Mouse (Mus musculus) forebrain, embryonic 11.5 days (tissue): Measurements from ENCODE around the gene Urgcp. TPM values are rescaled to one million over a fixed set of nuclear protein-coding genes. Genes with fewer than 3 reads are reported as not detected.

Experiments
- ATAC-seq: fragments of 200-750 bp; cut with Nextera tagmentation; replicated peaks from 2 replicates; pipeline ENCODE4 v1.8.0; 2017; ENCODE audit warnings: moderate TSS enrichment; ENCODE audit not compliant: low FRiP score
- DNase-seq: peaks from one replicate; pipeline ENCODE4 v3.0.0-alpha.2; 2017; ENCODE audit warnings: low spot score
- H3K27ac ChIP-seq: fragments of 300-500 bp; sonication (generic); 2 replicates; pipeline ENCODE4 v1.5.1; 2014; ENCODE audit warnings: low read depth, low read length
- H3K27me3 ChIP-seq: fragments of 300-500 bp; sonication (generic); 2 replicates; pipeline ENCODE4 v1.6.1; 2014; ENCODE audit warnings: mild to moderate bottlenecking, low read length, mixed read lengths; ENCODE audit not compliant: control insufficient read depth, insufficient read depth
- H3K36me3 ChIP-seq: fragments of 300-500 bp; sonication (generic); 2 replicates; pipeline ENCODE4 v1.6.1; 2014; ENCODE audit warnings: mild to moderate bottlenecking, low read length, moderate library complexity, mixed read lengths; ENCODE audit not compliant: control insufficient read depth, insufficient read depth
- H3K4me1 ChIP-seq: fragments of 300-500 bp; sonication (generic); replicated peaks from 2 replicates; pipeline ENCODE4 v1.6.1; 2014; ENCODE audit warnings: low read length, mixed read lengths; ENCODE audit not compliant: control insufficient read depth, insufficient read depth
- H3K4me2 ChIP-seq: fragments of 300-500 bp; sonication (generic); 2 replicates; pipeline ENCODE4 v1.6.1; 2014; ENCODE audit warnings: low read depth, mild to moderate bottlenecking, low read length, moderate library complexity, mixed read lengths; ENCODE audit not compliant: severe bottlenecking
- H3K4me3 ChIP-seq: fragments of 300-500 bp; sonication (generic); 2 replicates; pipeline ENCODE4 v1.5.1; 2014; ENCODE audit warnings: low read depth, low read length
- H3K9ac ChIP-seq: fragments of 300-500 bp; sonication (generic); 2 replicates; pipeline ENCODE4 v1.6.1; 2014; ENCODE audit warnings: low read length
- H3K9me3 ChIP-seq: fragments of 300-500 bp; sonication (generic); 2 replicates; pipeline ENCODE4 v1.6.1; 2016; ENCODE audit warnings: low read length, mixed read lengths; ENCODE audit not compliant: control insufficient read depth
- WGBS: fragments of 180-500 bp; shearing (Covaris S2); extraction: QIAGEN DNeasy Blood & Tissue Kit; methylation state at CpG from one replicate; pipeline ENCODE4 v1.1.7; 2014; 5-methylcytosine and 5-hydroxymethylcytosine counted together
- polyA plus RNA-seq: library from polyadenylated mRNA; unstranded; fragments of >200 nt; fragmentation: Nextera tagmentation; extraction: Ambion mirVana; gene quantifications from 2 replicates; pipeline ENCODE4 v1.2.1, GENCODE M21; 2014

Urgcp gene
- polyA plus RNA-seq, 1 experiment from 2014 or later: 20.1 TPM

GRCm38 (mm10) chr11:5715630-5716105 is 46.5 kb downstream of the Urgcp start, which contains the start of gene Mrps24:
TSS of gene Mrps24 (minus strand) at chr11:5715680.
- no peak for ATAC-seq
- no peak within 1 kb of the TSS for H3K27ac ChIP-seq
- no peaks in the 10 kb centered on the region for H3K27me3 ChIP-seq
- WGBS: 86% methylated on average over 14 of the region's 14 CpGs
- H3K36me3 ChIP-seq: peaks cover 3% of the 10 kb centered on the region
- H3K4me2 ChIP-seq: no peak within 1 kb of the TSS
- no peak for DNase-seq
- no peaks in the 10 kb centered on the region for H3K4me1 ChIP-seq
- H3K9ac ChIP-seq: no peak within 1 kb of the TSS
- H3K4me3 ChIP-seq: no peak within 1 kb of the TSS
- no peaks in the 10 kb centered on the region for H3K9me3 ChIP-seq

GRCm38 (mm10) chr11:5715179-5715578 is 47.0 kb downstream of the Urgcp start:
- H3K9me3 ChIP-seq: no peaks in the 10 kb centered on the region

GRCm38 (mm10) chr11:5707530-5708353 is 54.4 kb downstream of the Urgcp start:
- Histone ChIP-seq H3K9me3 (no peaks in the 10 kb centered on the region), H3K36me3 (peaks cover 5% of the 10 kb centered on the region; the same call in 1 of the 2 replicates), H3K27me3 (no peaks in the 10 kb centered on the region), H3K9ac (peak overlapping the region; percentile 94), H3K4me2 (peak overlapping the region; percentile 88), H3K4me3 (peak overlapping the region; percentile 97), H3K4me1 (peaks cover 3% of the 10 kb centered on the region; the same call in 1 of the 2 replicates), H3K27ac (no peak overlapping the region)
- 22% methylated on average over 48 of the region's 50 CpGs for WGBS
- DNase-seq (peak; percentile 96), ATAC-seq (peak; percentile 97)

More at GRCm38 (mm10) chr11:5715179-5715578, 47.0 kb downstream of the Urgcp start:
- H3K9ac ChIP-seq: no peak overlapping the region
- no peaks in the 10 kb centered on the region for H3K27me3 ChIP-seq
- no peak overlapping the region for H3K4me2 ChIP-seq
- no peak for ATAC-seq
- no peak overlapping the region for H3K27ac ChIP-seq
- H3K4me1 ChIP-seq: no peaks in the 10 kb centered on the region
- H3K36me3 ChIP-seq: peaks cover 3% of the 10 kb centered on the region
- no peak overlapping the region for H3K4me3 ChIP-seq
- DNase-seq: no peak
- 93% methylated on average over 9 of the region's 9 CpGs for WGBS

DNA sequence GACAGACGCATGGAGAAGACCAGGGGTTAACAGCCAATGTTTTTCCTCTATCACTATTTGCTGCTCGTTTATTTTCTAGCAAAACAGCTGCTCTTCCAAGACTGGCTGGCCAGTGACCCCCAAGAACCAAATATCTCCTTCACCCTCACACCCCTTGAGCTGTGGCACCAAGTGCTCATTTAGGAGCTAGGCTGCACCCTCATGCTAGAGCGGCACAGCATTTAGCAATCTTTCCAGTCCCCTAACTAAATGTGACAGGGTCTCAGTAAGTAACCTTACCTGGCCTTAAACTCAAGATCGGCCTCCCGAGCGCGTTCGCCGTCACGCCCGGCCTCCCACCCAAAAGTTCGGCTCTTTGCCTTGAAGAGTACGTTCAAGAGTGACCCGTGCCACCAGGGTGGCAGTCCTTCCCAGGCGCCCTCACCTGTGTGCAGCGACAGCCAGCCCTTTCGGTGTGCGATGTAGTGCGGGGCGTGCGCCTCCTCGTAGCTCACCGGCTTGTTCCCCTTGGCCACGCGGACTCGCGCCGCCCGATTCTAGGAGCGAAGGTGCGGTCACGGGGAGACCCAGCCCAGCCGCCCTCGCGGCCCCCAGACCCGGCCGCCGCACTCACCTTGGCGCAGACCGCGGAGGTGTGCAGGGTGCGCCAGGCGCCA is 55.2 kb downstream of the Urgcp start:
- peak overlapping the region; percentile 88 for H3K4me2 ChIP-seq
- DNase-seq (no peak), ATAC-seq (peak; percentile 76)
- H3K9me3 ChIP-seq: no peaks in the 10 kb centered on the region
- no peaks in the 10 kb centered on the region for H3K27me3 ChIP-seq
- H3K36me3 ChIP-seq: peaks cover 5% of the 10 kb centered on the region; the same call in 1 of the 2 replicates
- H3K27ac ChIP-seq: no peak overlapping the region
- H3K9ac ChIP-seq: peak overlapping the region; percentile 94
- H3K4me1 ChIP-seq: peaks cover 3% of the 10 kb centered on the region; the same call in 1 of the 2 replicates
- peak overlapping the region; percentile 97 for H3K4me3 ChIP-seq
- WGBS: 2% methylated on average over 43 of the region's 43 CpGs

DNA sequence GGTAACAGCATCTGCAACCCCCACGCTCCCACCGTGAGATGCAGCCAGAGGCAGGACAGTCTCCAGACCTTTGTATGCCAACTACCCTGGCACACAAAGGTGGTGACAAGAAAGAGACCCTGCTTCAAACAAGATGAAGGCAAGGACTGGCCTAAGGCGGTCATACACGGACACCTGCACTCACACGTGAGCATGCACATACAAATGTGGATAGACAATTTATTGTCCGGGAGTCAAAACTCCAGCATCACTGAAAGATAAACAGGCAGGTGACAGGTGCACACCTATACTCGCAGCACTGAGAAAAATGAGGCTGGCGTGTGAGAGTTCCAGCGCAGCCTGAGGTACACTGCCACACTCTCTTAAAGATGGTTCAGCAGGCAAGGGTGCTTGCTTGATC is 56.2 kb downstream of the Urgcp start:
- Histone ChIP-seq H3K4me3 (no peak overlapping the region), H3K9ac (no peak overlapping the region), H3K27me3 (no peaks in the 10 kb centered on the region), H3K4me1 (peaks cover 3% of the 10 kb centered on the region; the same call in 1 of the 2 replicates), H3K36me3 (peaks cover 5% of the 10 kb centered on the region; the same call in 1 of the 2 replicates), H3K9me3 (no peaks in the 10 kb centered on the region), H3K27ac (no peak overlapping the region), H3K4me2 (no peak overlapping the region)
- DNase-seq: no peak
- ATAC-seq: no peak
- WGBS: 93% methylated on average over 9 of the region's 9 CpGs

DNA sequence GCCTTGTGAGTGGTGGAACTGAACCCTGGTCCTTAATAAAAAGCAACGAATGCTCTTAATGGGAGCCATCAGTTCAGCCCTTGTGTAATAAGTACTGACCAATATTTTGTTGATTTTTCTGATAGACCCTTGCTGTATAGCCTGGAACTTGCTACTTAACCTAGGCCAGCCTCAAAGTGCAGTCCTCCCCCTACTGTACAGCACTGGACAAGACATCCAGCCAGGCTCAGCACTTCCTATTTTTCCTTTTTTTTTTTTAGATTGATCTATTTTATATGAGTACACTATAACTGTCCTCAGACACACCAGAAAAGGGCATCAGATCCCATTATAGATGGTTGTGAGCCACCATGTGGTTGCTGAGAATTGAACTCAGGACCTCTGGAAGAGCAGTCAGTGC is 58.8 kb downstream of the Urgcp start:
- no peak for DNase-seq

DNA sequence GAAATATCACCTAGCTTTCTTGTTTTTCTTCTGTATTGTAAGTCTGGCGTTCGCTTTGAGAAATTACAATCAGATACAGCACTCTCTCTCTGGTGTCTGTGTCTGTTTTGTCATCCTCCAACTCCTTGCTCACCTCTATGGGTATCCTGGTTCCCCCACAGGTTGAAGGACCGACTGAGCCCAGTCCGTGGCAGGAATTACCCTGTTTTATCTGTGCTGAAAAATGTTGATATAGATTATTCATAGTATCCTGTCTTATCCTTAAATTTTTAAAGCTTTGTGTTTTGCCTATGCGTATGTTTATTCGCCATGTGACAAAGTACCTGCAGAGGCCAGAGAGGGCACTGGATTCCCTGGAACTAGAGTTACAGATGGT is 59.2 kb downstream of the Urgcp start:
- 85% methylated on average over 6 of the region's 6 CpGs for WGBS
- ATAC-seq (no peak), DNase-seq (no peak)
- Histone ChIP-seq H3K27me3 (no peaks in the 10 kb centered on the region), H3K4me1 (peaks cover 3% of the 10 kb centered on the region; the same call in 1 of the 2 replicates), H3K4me3 (no peak overlapping the region), H3K4me2 (no peak overlapping the region), H3K9ac (no peak overlapping the region), H3K9me3 (no peaks in the 10 kb centered on the region), H3K36me3 (peaks cover 5% of the 10 kb centered on the region; the same call in 1 of the 2 replicates), H3K27ac (no peak overlapping the region)

More for the DNA sequence above, 58.8 kb downstream of the Urgcp start:
- Histone ChIP-seq H3K27ac (no peak overlapping the region), H3K36me3 (peaks cover 5% of the 10 kb centered on the region; the same call in 1 of the 2 replicates), H3K4me2 (no peak overlapping the region), H3K4me3 (no peak overlapping the region), H3K27me3 (no peaks in the 10 kb centered on the region), H3K4me1 (peaks cover 3% of the 10 kb centered on the region; the same call in 1 of the 2 replicates), H3K9me3 (no peaks in the 10 kb centered on the region), H3K9ac (no peak overlapping the region)
- no peak for ATAC-seq
- WGBS: 94% methylated on average over 1 of the region's 1 CpGs

DNA sequence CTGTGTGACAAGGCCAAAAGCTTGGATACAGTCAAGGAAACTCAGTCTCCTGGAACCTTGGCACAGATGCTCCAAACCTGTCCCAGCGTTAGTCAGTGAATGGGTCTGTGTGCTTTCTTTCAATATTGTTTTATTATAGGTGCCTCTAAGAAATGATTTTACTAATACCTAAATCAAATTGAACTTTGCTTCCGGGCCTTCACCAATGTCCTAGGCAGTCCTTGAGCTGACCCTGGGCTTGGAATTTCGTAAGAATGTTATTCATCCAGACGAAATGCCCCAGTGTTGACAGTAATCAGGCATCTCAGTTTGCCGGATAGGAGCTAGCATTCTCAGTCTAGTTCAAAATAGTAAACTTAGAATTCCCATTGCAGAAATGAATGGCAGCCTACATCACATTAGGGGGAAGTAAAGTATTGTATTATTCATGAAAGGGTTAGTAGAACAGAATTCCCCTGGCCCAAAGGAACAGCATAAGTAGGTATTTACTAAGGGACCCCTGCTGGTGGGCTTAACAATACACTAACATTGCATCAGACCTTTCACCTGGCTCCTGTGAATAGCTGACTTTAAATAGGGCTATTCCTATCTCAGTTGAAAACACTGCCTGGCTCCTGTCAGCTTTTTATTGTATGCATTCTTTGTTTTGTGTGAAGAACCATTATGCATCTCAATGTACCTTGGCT is 59.8 kb downstream of the Urgcp start:
- H3K4me2 ChIP-seq: no peak overlapping the region
- WGBS: 80% methylated on average over 5 of the region's 5 CpGs
- DNase-seq: no peak
- H3K9me3 ChIP-seq: no peaks in the 10 kb centered on the region
- H3K27me3 ChIP-seq: no peaks in the 10 kb centered on the region
- no peak overlapping the region for H3K9ac ChIP-seq
- no peak for ATAC-seq
- no peak overlapping the region for H3K27ac ChIP-seq
- H3K4me3 ChIP-seq: no peak overlapping the region
- peaks cover 5% of the 10 kb centered on the region; the same call in 1 of the 2 replicates for H3K36me3 ChIP-seq
- H3K4me1 ChIP-seq: peaks cover 3% of the 10 kb centered on the region; the same call in 1 of the 2 replicates
